Mouse (Mus musculus) kidney, adult 8-10 months (tissue): ENCODE results near the gene Cyp4a29.
A peak's percentile ranks its signal among the peaks of the same experiment; 100 is the strongest.
"Not testable (repeated sequence)": the region's sequence is repeated elsewhere in the genome, so short reads cannot be mapped to it uniquely, and the experiment has no call there.

Experiments used
- DNase-seq, 2 experiments: peaks; one replicate each; pipeline ENCODE4 v3.0.0; 2022

The Cyp4a29 gene

GRCm38 (mm10) chr4:115241784-115242183 is at the start of gene Cyp4a29:
Gene Cyp4a29 (plus strand): TSS chr4:115242084.
- DNase-seq, result no peak

- DNase-seq, result not testable (repeated sequence)
Measured at GRCm38 (mm10) chr4:115232901-115233300, 9.0 kb upstream of the Cyp4a29 start.

- DNase-seq, result peak in 1 of 2 experiments; percentile 2
Measured at GRCm38 (mm10) chr4:115236462-115237096, 5.3 kb upstream of the Cyp4a29 start.

GRCm38 (mm10) chr4:115264687-115265569 is 23.0 kb downstream of the Cyp4a29 start:
- DNase-seq, result peak; percentile 9 to 38

GRCm38 (mm10) chr4:115278215-115278982 is 36.5 kb downstream of the Cyp4a29 start:
- peak; percentile 34 to 37 for DNase-seq

GRCm38 (mm10) chr4:115280342-115280741 is 38.5 kb downstream of the Cyp4a29 start:
- DNase-seq, result no peak

- not testable (repeated sequence) for DNase-seq
Measured at GRCm38 (mm10) chr4:115280779-115281178, 38.9 kb downstream of the Cyp4a29 start.

- DNase-seq, result not testable (repeated sequence)
Measured at GRCm38 (mm10) chr4:115281231-115281767, 39.4 kb downstream of the Cyp4a29 start.

GRCm38 (mm10) chr4:115298746-115299145 is 56.9 kb downstream of the Cyp4a29 start, which contains the start of gene Cyp4a12a:
Gene Cyp4a12a (plus strand): TSS chr4:115299046.
- DNase-seq, result not testable (repeated sequence)
